Mouse (Mus musculus) ES-Bruce4 (cell line): ENCODE data around the gene Kmt5a.

Source experiments
- CTCF ChIP-seq: IDR thresholded peaks from one replicate; pipeline ENCODE4 v1.8.1; 2011; ENCODE audit warnings: low read depth, low read length
- EP300 ChIP-seq: IDR thresholded peaks from 2 replicates; pipeline ENCODE4 v1.6.1; 2011; ENCODE audit warnings: low read depth, low read length; ENCODE audit not compliant: insufficient read depth
- POLR2A ChIP-seq: IDR thresholded peaks from one replicate; pipeline ENCODE4 v1.8.1; 2011; ENCODE audit warnings: low read length; ENCODE audit not compliant: insufficient read depth

GRCm38 (mm10) chr5:124456762-124457161 lies 17.0 kb downstream of the Kmt5a start:
- no peak for TF ChIP-seq CTCF
- TF ChIP-seq EP300: no peak
- TF ChIP-seq POLR2A: no peak
